ENCODE assay signal across 25 mouse cellular contexts in genomic region chr13:107013926-107014325, GRCm38 (mm10). TPM values are rescaled to one million over a fixed set of nuclear protein-coding genes. Genes with fewer than 3 reads are reported as not detected.
DNase-seq lines count a peak whose midpoint lies in the region; ATAC-seq and TF ChIP-seq lines count a peak whose summit lies in the region.
"Had no signal": no experiment of that assay in that cellular context is flagged by ENCODE, and none has a peak within 500 bp of the region (broad histone marks: within the 10 kb centered on the region; RNA-seq: fewer than 3 reads in every experiment).

No protein-coding gene starts in this region.

- DNase-seq in heart, adult 11 months, result peak; percentile 71
- DNase-seq in heart, adult 9 months (ENCODE audit: low spot score in 2 of 2), result no peak
- no peak for DNase-seq in liver
- no peak for DNase-seq in liver, postnatal 0 days
- no peak for DNase-seq in kidney, postnatal 4 days
- DNase-seq: adrenal gland, postnatal 14 days; cerebellum, adult 11 months; cerebellum, adult 2 months; cerebellum, adult 9-11 months; cerebellum, postnatal 25 days; embryo, embryonic 11 days; gastrocnemius, postnatal 14 days; heart, adult 18-20 months had no signal

- no peaks in the 10 kb centered on the region for H3K27me3 ChIP-seq in liver, embryonic 12.5 days (replicated peaks)
- H3K27me3 ChIP-seq in liver, postnatal 0 days (ENCODE audit: insufficient read depth, low read length), result no peaks in the 10 kb centered on the region
- H3K27me3 ChIP-seq: embryonic facial prominence, embryonic 13.5 days; forebrain, embryonic 12.5 days; forebrain, embryonic 15.5 days; hindbrain, embryonic 13.5 days; intestine, embryonic 15.5 days had no signal

- H3K9me3 ChIP-seq in liver, embryonic 12.5 days (replicated peaks), result no peaks in the 10 kb centered on the region
- H3K9me3 ChIP-seq in liver, postnatal 0 days (ENCODE audit: low read length), result no peaks in the 10 kb centered on the region
- H3K9me3 ChIP-seq: embryonic facial prominence, embryonic 10.5 days; embryonic facial prominence, embryonic 13.5 days; forebrain, embryonic 12.5 days; forebrain, embryonic 15.5 days; heart, embryonic 10.5 days; hindbrain, embryonic 10.5 days; hindbrain, embryonic 13.5 days; intestine, embryonic 15.5 days had no signal

- no peak for TF ChIP-seq CTCF in liver, postnatal 0 days (IDR thresholded peaks at IDR 0.05; ENCODE audit: low read depth)

- no peak for ATAC-seq in liver, embryonic 12.5 days
- no peak for ATAC-seq in liver, postnatal 0 days
- ATAC-seq: CD4-positive, CD25-positive, alpha-beta regulatory T cell, adult 4 months; forebrain, embryonic 15.5 days; hindbrain, embryonic 16.5 days; intestine, embryonic 15.5 days had no signal

- 67% methylated on average over 2 of the region's 2 CpGs for WGBS in liver, embryonic 12.5 days (ENCODE audit: insufficient replicate concordance)
- 62% methylated on average over 2 of the region's 2 CpGs for WGBS in liver, postnatal 0 days (ENCODE audit: insufficient replicate concordance)

- H3K4me2 ChIP-seq in liver, embryonic 12.5 days, result no peak overlapping the region
- H3K4me2 ChIP-seq in liver, postnatal 0 days (ENCODE audit: low read depth, low read length), result 0 out of 2 replicates have a peak overlapping the region, but pooled peaks have one; percentile 3
- H3K4me2 ChIP-seq: embryonic facial prominence, embryonic 13.5 days; forebrain, embryonic 12.5 days; forebrain, embryonic 15.5 days; hindbrain, embryonic 13.5 days; intestine, embryonic 15.5 days had no signal

- no peak overlapping the region for H3K9ac ChIP-seq in liver, embryonic 12.5 days
- H3K9ac ChIP-seq in liver, postnatal 0 days (replicated peaks), result no peak overlapping the region
- H3K9ac ChIP-seq: embryonic facial prominence, embryonic 13.5 days; forebrain, embryonic 12.5 days; forebrain, embryonic 15.5 days; hindbrain, embryonic 13.5 days; intestine, embryonic 15.5 days had no signal

- peaks cover 38% of the 10 kb centered on the region for H3K36me3 ChIP-seq in liver, embryonic 12.5 days
- peaks cover under 1% of the 10 kb centered on the region; the same call in 1 of the 2 replicates for H3K36me3 ChIP-seq in liver, postnatal 0 days (replicated peaks; ENCODE audit: insufficient read depth, low read length)
- H3K36me3 ChIP-seq: embryonic facial prominence, embryonic 13.5 days; forebrain, embryonic 15.5 days; hindbrain, embryonic 13.5 days; intestine, embryonic 15.5 days had no signal

- H3K4me1 ChIP-seq in liver, embryonic 12.5 days, result peaks cover 91% of the 10 kb centered on the region
- peaks cover 26% of the 10 kb centered on the region for H3K4me1 ChIP-seq in liver, postnatal 0 days (ENCODE audit: insufficient read depth)
- H3K4me1 ChIP-seq: embryonic facial prominence, embryonic 13.5 days had no signal

- peak overlapping the region; percentile 1; the same call in 1 of the 2 replicates for H3K27ac ChIP-seq in liver, embryonic 12.5 days
- H3K27ac ChIP-seq in liver, postnatal 0 days (ENCODE audit: low read depth), result no peak overlapping the region
- H3K27ac ChIP-seq: embryonic facial prominence, embryonic 10.5 days; embryonic facial prominence, embryonic 13.5 days; forebrain, embryonic 12.5 days; forebrain, embryonic 15.5 days; heart, embryonic 10.5 days; hindbrain, embryonic 10.5 days; hindbrain, embryonic 13.5 days; intestine, embryonic 15.5 days had no signal

- TF ChIP-seq EP300 in liver, postnatal 0 days (IDR thresholded peaks at IDR 0.05; ENCODE audit: low read depth), result no peak

- no peak overlapping the region for H3K4me3 ChIP-seq in liver, embryonic 12.5 days
- H3K4me3 ChIP-seq in liver, postnatal 0 days (ENCODE audit: low read depth, low read length), result no peak overlapping the region
- H3K4me3 ChIP-seq: embryonic facial prominence, embryonic 10.5 days; embryonic facial prominence, embryonic 13.5 days; erythroblast, embryonic 14.5 days; forebrain, embryonic 12.5 days; forebrain, embryonic 15.5 days; heart, embryonic 10.5 days; hindbrain, embryonic 10.5 days; hindbrain, embryonic 13.5 days; intestine, embryonic 15.5 days had no signal

RNA-seq across cellular contexts. Expression of gene Kif2a, which starts 8.0 kb away (rescaled TPM):
- 30.0 and 36.8 TPM in 2 replicates for polyA plus RNA-seq in liver, embryonic 12.5 days (2016; fragmentation: Nextera tagmentation; extraction: Ambion mirVana)
- polyA plus RNA-seq in liver, postnatal 0 days (2015; fragmentation: Nextera tagmentation; extraction: Ambion mirVana), result 15.5 and 21.2 TPM in 2 replicates
